Mouse (Mus musculus) adrenal gland (tissue): Measurements from ENCODE around the gene 1700029F12Rik.
"Not testable (repeated sequence)": the region's sequence is repeated elsewhere in the genome, so short reads cannot be mapped to it uniquely, and the experiment has no call there.

Experiments used
- intact Hi-C: fragments of 180-260 bp; cut with DNase I; formaldehyde crosslinking; loops from one replicate; pipeline ENCODE4 v1.15.1; 2025
- long read RNA-seq, 2 experiments: library from polyadenylated mRNA; unstranded; transcript quantifications; one replicate each; pipeline ENCODE4 v2.0.0; 2020; ENCODE audit warnings: borderline replicate concordance in 1 of 2; ENCODE audit not compliant: insufficient replicate concordance in 1 of 2

Gene 1700029F12Rik
- long read RNA-seq, experiment 1 = 0 reads
- long read RNA-seq, experiment 2 = 0 reads

DNA sequence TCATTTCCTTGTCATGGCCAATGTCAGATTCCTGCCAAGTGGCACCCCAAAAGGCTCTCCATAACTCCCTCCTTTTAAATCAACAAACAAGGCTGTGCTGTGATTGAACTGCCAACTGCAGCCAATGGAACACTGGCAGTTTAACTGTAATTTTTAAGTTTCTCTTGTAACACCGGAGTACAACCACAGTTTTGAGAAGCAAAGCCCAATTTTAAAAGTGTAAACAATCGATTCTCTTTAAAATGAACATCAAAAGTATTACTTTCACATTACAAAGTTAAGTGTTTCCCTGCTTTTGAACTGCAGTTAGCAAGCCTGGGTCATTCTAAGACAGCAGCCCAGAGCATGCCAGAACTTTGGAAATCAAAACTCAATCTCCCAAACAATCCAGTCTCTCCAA lies at the start of gene 1700029F12Rik:
1700029F12Rik (minus strand) TSS at position 101 of the 400 bp plus-strand sequence.
- intact Hi-C loops = no loop called here

DNA sequence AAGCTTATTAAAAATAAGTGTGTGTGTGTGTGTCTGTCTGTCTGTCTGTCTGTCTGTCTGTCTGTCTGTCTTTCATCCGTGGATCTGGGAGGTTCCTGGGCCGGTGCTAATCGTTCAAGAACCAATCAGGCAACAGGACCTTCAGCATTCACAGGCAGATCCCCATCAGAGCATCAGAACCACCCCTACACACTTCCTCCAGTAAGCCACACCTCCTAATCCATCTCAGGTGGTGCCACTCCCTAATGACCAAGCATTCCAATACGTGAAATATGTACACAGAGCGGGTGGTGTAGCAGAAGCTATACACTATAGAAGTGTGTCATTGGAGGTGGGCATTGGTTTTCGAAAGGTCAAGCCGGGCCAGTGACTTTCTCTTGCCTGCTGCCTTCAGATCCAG lies 48.3 kb upstream of the 1700029F12Rik start:
- intact Hi-C loops = no loop called here

DNA sequence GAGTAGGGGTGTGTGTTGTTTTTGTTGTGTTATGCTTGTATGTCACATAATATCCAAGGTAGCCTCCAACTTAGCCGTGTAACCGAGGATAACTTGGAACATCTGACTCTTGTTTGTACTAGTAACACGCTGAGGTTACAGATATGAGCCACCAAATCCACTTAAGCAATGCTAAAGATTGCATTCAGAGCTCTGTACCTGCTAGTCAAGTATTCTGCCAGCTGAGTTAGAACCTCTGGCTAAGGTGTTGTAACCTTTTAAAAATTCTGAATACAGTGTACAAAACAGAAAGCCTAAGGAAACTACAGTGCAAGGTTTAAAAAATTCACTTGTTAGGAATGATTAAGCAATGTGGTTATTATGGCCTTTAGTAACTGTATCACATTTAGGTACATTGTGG lies 46.5 kb upstream of the 1700029F12Rik start:
- intact Hi-C loops = no loop called here

DNA sequence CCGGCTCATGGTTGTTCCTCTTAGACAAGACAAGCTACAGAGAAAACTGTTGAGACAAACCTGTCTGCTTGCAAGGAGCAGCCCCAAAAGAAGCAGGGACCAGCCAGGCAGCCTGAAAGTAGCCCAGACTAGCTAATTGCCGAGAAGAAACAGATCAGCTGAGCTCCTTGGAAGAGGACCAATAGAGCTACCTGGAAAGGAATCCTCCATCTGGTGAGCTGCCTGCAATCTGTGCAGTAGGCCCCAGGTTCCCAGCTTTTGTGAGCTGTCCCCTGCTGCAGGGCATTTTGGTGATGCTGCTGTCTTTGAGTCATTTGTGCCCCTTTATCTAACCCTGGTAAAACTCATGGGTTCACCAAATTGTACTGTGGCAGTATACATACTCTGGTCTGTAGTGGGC lies 46.0 kb upstream of the 1700029F12Rik start:
- intact Hi-C loops = no loop called here

DNA sequence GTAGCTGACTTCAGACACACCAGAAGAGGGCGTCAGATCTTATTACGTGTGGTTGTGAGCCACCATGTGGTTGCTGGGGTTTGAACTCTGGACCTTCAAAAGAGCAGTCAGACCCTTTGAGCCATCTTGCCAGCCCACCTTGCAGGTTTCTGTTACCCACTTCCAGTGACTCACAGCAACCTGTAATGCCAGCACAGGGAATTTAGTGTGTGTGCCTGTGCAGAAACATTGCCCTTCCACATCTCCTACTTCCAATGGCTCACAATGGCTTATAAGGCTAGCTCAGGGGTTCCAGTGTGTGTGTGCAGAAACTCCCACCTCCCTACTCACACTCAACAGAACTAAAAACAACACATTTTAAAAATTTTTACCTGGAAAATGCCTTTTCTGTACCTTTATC lies 43.4 kb upstream of the 1700029F12Rik start:
- intact Hi-C loops = no loop called here

DNA sequence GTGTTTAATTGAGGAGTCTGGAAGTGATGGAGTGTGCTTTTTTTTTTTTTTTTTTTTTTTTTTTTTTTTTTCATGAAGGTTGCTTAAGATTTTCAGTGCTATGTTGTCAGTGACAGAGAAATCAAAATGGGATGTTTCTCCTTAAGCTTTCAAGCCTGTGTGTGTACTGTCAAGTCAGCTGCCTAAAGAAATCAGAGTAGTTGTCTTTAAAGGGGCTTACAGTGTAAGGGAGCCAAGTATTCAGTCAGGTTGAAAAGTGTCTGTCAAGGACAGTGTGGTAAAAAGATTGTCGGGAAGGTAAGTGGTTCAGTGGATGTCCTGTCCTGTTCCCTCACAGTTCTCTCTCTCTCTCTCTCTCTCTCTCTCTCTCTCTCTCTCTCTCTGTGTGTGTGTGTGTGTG lies 39.3 kb upstream of the 1700029F12Rik start:
- intact Hi-C loops = no loop called here

DNA sequence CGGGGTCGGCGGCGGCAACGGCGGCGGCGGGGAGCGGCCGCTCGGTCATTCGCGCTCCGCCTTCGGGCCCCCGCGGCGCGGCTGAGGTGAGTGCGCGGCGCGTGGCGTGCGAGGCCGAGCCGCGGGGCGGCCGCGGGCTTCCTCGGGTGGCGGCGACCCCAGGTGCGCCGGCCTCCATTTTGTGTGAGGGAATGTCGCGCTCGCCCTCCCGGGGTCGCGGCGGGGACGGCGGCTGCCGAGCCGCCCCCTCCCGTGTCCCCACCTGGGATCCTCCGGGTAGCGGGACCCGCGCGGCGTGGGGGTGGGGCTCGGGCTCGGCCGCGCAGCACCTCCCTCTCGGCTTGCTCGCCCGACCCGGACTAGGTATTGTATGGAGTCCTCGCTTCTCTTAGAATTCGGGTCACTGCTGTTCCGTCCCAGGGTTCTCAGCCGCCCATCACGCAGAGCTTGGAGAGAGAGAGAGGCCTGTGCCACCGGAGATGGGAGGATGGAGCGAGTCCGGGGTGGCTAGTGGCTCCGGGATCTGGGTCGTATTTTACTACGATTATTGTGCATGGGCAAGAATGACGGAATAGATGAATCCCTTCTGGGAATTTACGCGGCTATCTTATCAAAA lies 37.6 kb upstream of the 1700029F12Rik start:
- intact Hi-C loops = no loop called here

DNA sequence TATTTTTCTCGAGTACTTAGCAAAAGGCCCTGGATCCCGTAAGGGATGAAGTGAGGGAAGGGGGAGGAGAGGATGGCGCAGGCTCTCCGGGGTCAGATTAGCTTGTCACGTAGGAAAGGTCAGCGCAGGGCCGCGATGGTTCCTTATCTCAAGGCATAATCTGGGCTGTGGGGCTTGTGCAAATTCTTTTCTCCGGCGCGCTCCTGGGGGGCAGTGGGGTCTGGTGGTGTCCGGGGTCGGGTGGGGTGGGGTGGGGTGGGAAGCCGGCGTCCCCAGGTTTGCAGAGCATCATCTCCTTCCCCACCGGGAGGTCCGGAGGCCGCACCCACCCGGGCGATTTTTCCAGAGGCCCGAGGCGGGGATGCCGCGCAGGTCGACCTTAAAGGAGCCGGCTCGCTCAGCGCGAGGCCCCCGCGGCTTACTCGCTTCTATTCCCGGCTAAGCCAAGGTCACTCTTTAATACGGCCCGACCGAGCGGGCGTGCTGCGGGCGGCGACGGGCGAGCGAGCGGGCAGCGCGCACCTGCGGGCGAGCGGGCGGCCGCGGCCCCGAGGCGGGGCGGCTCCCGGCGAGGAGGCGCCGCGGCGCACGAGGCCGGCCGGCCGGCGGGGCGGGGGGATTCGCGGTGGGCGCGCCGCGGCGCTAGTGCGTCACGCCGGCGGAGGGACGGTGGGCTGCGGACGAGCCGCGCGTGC lies 36.9 kb upstream of the 1700029F12Rik start:
- intact Hi-C loops = no loop called here

DNA sequence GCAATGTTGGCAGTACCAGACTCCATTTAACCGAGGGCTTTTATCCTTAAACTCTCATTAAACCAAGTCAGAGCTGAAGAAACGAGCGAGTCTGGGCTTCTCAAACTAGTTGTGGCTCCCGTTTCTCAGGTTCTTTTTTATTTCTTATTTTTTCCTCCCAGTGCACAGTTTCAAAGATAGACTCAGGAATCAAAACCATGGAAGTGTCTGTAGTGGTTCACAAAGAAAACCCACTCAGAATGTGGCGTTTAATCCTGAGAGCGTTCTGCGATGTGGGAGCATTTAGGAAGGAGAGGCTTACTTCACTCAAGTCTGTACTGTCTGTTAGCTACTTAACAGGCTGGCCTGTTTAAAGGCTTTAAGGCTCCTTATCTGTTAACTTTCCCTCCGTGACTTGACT lies 34.0 kb upstream of the 1700029F12Rik start:
- intact Hi-C loops = no loop called here

DNA sequence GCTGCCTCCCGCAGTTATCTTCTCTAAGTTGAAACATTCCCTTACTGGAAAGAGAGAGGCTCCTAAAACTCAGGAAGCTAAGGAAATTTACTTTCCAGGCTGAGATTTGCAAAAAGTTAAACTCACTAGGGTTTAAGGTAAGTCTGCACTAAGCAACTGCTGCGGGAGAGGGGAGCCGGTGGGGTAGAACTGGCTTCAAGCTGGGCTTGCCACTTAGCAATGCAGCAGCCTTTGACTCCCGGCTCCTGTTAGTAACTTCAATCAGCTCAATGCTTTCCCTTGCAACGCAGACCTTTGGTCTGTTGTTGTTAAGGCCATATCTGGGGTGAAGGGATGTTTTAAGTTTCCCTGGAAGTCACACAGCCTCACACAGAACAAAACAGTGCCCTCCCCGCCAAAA lies 33.5 kb upstream of the 1700029F12Rik start:
- intact Hi-C loops = no loop called here

DNA sequence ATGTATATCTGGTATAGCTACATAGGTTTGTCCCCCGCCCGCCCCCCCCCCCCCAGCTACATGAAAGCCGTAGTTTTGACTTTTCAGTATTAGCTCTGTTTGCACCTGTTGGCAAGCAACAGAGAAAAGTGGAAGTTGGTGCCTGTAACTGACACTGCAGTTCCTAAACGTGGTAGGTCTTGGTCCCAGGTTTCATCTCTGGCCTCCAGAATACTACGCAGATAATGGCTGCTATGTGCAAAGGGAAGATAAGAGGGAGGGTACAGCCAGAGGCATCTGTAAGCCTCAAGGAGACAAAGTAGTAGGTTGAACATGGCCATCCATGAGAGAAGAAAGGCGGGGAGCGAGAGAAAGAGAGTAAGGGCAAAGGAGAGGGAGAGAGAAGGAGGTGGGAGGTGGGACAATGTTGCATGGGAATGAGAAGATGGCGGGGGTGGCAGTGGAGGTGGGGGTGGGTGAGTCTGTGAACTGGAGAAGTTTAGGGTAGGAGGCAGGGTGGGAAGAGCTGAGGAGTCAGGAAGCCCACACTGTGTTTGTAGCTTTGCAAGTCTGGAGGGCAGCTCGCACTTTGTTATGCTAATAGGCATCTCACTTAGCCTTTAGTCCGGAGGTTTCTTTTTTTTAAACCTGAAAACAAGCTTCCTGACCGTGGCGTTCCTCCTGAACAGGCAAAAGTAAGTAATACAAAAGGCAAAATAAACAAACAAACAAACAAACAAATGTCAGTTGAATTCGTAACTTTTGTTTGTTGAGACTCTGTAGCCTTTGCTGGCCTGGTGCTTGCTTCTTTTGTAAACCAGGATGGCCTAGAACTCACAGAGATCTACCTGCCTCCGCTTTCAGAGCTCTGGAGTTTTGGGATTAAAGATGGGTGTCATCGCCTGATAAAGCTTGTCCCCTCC lies 32.7 kb upstream of the 1700029F12Rik start, which contains the start of gene Fam169a:
Fam169a (plus strand) TSS at position 638 of the 902 bp plus-strand sequence.
- intact Hi-C loops = no loop called here

DNA sequence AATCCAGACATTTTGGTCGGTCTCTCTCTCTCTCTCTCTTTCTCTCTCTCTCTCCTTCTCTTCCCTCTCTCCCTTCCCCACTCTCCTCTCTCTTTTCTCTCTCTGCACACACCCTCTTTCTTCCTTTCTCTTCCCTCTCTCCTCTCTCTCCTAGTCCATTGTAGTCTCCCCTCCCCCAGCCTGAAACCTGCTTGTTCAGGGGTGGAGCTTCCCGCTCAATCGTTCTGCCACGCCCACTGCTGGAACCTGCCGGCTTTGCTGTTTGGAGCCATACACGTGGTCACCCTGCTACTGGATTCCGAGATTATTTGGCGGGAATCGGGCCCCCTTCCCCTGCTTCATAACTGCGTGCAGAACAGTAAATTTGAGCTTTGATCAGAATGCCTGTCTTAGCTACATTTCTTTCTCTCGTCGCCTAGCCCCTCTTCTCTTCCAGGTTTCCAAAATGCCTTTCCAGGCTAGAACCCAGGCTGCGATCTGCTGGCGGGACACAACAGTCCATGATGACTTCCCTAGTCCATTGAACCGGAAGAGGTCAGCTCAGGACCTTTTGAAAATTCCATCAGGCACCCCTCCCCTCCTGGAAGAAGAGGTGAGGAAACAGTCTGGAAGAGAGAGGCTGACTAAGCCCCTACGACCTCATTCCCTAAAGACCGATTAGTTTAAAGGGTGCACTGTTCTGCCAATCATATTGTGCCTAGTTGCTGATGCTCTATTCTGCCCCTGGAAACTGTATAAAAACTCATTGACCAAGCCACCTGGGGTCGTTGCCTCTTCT lies 30.9 kb upstream of the 1700029F12Rik start:
- intact Hi-C loops = not testable (repeated sequence)

DNA sequence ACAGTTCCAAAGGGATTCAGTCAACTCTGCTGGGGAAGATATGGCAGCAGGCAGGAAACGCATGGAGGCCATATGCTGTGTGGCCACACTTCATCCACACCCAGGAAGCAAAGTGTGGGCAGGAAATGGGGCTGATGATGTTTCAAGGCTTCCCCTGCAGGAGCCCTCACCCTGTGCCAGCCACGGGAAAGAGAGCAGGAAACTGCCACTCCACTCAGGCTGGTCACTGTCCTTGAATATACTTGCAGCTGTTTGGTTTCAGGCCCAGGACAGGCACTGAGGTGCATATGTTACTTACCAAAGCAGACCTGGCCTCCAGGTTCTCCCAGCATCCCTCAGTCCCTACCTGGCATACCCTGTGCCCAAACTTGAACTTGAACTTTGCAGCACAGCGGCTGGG lies 30.3 kb upstream of the 1700029F12Rik start:
- intact Hi-C loops = no loop called here

DNA sequence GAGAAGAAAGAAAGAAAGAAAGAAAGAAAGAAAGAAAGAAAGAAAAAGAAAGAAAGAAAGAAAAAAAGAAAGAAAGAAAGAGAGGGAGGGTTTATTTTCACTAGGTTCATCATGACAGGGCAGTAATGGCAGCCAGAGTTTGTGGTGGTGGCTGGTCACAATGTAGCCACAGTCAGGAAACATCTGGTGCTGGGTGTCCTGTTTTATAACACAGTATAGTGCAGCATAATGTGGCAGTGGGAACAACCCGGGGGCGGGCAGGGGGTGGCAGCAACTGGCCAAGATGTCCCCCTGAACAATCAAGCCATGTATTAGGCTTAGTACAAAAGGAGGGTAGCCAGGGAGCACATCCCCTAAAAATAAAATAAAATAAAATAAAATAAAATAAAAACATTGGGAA lies 29.3 kb upstream of the 1700029F12Rik start:
- intact Hi-C loops = no loop called here

DNA sequence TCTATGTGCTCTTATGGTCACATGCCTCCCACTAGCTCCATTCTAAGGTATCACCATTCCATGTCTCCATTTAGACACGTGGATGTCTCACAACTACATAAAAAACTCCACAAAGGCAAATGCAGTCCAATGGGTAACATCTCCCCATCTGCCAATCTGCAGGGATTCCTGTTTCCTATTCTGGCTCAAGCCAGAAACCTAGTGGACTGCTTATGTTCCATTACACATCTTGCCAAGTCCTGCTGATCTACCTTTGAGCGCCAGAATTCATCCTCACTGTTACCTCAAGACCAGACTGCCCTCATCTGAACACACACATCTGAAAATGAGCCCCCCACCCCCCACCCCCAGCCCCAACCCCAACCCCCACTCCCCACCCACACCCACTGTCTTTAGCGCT lies 28.0 kb upstream of the 1700029F12Rik start:
- intact Hi-C loops = no loop called here

DNA sequence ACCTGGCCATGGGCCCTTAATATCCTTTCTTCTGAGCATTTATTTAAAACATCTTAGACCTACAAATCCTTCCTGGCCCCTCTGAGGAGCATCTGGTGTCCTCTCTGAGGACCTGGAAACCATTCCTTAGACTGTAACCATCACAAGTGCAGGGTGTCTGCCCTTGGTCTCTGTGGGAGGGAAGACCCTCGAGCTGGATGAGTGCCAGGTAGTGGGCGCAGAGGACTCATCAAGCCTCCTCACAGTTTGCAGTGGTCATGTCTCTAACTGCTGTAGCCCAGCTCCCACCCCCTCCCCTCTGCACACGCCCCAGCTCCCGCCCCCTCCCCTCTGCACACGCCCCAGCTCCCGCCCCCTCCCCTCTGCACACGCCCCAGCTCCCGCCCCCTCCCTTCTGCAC lies 26.2 kb upstream of the 1700029F12Rik start:
- intact Hi-C loops = no loop called here

DNA sequence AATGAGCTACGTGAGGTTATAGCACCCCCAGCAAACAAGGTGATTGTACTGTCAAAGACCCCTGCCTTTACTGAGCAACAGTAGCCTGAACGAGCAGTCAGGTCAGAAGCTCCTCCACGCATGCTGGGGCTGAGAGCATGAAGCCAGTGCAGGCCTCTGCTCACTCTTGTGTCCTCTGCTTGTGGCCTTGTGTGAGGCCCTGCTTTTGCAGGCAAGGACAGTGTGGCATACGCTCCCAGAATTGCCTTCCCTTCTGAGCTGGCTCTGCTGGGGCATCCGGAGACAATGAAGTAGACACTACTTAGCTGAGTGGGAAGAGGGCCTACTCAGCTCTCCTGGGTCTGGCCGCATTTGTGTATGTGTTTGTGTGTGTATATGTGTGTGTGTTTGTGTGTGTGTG lies 25.6 kb upstream of the 1700029F12Rik start:
- intact Hi-C loops = loop anchor here (10.0 kb wide), 2 partner anchors 205 to 325 kb away; no protein-coding TSS in a partner anchor

DNA sequence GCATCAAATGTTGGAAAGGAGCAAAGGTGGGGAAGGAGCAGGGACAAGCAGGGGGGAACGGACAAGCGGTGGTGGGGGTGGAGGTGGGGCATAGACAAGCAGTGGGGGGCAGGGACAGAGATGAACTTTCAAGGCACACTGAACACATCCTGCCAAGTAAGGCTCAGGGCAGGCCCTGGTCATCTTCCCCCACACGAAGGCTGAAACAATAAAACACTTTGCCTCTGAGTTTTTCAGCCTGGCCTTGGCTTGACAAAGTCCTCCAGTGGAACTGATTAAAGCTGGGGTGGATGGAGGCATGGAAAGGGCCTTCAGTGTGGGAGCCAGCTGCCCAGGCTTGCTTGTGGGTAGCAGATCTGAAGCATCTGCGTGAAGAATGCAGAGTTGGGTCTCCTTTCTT lies 23.7 kb upstream of the 1700029F12Rik start:
- intact Hi-C loops = loop anchor here (10.0 kb wide), 2 partner anchors 203 to 323 kb away; no protein-coding TSS in a partner anchor

DNA sequence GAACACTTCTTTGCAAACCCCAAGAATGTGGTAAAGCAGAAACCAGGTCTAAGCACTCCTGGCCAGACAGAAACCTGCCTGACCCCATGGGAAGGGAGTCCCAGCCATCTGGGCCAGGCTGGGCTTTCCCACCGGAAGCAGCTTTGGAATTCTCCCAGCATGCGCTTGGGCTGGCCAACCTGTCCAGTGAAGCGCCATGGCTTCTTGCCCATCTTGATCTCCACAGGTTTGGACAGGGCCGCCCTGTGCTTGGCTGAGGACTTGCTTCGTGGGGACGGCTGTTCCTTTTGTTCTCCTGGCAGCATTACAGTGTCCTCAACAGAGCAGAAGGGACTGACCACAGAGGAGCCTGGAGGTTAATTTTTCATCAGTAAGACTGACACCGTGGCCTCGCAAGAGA lies 19.7 kb upstream of the 1700029F12Rik start:
- intact Hi-C loops = loop anchor here (10.0 kb wide), 2 partner anchors 199 to 319 kb away; no protein-coding TSS in a partner anchor

DNA sequence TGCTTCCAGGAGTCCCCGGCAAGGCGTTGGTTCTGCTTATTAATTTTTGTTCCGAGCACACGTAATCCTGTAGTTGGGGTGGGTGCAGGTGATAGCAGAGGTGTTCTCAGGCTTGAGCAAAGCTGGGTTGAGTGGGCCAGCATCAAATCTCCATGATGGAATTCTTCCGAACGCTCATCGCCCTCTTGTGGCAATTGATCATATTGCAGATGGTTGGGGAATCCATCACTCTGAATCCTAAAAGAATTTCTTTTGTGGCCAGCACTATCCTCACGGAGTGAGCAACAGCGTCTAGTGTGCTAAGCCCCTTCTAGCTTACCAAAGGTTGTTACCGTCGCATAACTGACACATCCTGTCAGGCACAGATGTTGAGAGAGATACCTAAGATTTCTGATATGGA lies 18.5 kb upstream of the 1700029F12Rik start:
- intact Hi-C loops = loop anchor here (10.0 kb wide), 2 partner anchors 198 to 318 kb away; no protein-coding TSS in a partner anchor

DNA sequence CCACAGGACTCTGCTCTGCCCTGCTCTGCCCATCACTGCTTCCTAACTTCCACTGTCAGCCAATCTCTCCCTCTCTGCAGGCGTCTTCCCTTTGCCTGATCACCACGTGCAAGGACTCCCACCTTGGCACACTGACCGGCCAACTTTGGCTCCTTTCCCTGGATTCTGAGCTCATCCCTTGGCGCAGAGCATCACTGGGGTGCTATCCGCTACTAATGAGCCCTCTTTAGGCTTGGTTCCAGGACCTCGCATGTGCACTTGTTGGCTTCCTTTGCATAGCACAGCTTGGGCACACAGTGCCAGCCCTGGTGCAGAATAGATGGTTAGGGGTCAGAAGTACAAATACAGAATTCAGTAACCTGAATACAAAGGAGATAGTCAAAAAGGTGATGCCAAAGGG lies 17.0 kb upstream of the 1700029F12Rik start:
- intact Hi-C loops = loop anchor here (10.0 kb wide), 2 partner anchors 196 to 316 kb away; no protein-coding TSS in a partner anchor
